Mouse (Mus musculus) gastrocnemius, adult 8-10 months (tissue): ENCODE measurements around the gene Cd300lb. TPM values are rescaled to one million over a fixed set of nuclear protein-coding genes. Genes with fewer than 3 reads are reported as not detected.
"Not testable (repeated sequence)": the region's sequence is repeated elsewhere in the genome, so short reads cannot be mapped to it uniquely, and the experiment has no call there.

Experiments used
- DNase-seq, 2 experiments: peaks; one replicate each; pipeline ENCODE4 v3.0.0; 2022; ENCODE audit warnings: low spot score in 2 of 2
- total RNA-seq, 4 experiments: library from RNA; stranded (reverse); gene quantifications; 2 replicates each; pipeline ENCODE4 v1.2.4; 2022

The Cd300lb gene
- total RNA-seq: under 1 TPM; 0.12 to 0.17 (median 0.16) TPM

GRCm38 (mm10) chr11:114934144-114934543, at the start of gene Cd300lb:
Cd300lb (minus strand) TSS chr11:114934386.
- DNase-seq: no peak

- no peak for DNase-seq
These were observed 47.7 kb upstream of the Cd300lb start for GRCm38 (mm10) chr11:114981866-114982265.

GRCm38 (mm10) chr11:114972726-114973125, 38.5 kb upstream of the Cd300lb start:
- DNase-seq: no peak

GRCm38 (mm10) chr11:114968752-114969207, 34.6 kb upstream of the Cd300lb start, which contains the start of gene Cd300c:
Cd300c (minus strand) TSS chr11:114969157.
- no peak for DNase-seq

- no peak for DNase-seq
These were observed 31.1 kb upstream of the Cd300lb start for GRCm38 (mm10) chr11:114965182-114965828.

GRCm38 (mm10) chr11:114960369-114960768, 26.2 kb upstream of the Cd300lb start:
- no peak for DNase-seq

- no peak for DNase-seq
These were observed 595 bp downstream of the Cd300lb start for GRCm38 (mm10) chr11:114933591-114933990.

GRCm38 (mm10) chr11:114931041-114931440, 3.1 kb downstream of the Cd300lb start:
- DNase-seq: no peak

GRCm38 (mm10) chr11:114929581-114929980, 4.6 kb downstream of the Cd300lb start:
- no peak for DNase-seq

- DNase-seq: no peak
These were observed 10.2 kb downstream of the Cd300lb start for GRCm38 (mm10) chr11:114923961-114924360.

- DNase-seq: no peak
These were observed 11.7 kb downstream of the Cd300lb start for GRCm38 (mm10) chr11:114922439-114922838.

- no peak for DNase-seq
These were observed 17.1 kb downstream of the Cd300lb start for GRCm38 (mm10) chr11:114917120-114917519.

GRCm38 (mm10) chr11:114914978-114915377, 19.2 kb downstream of the Cd300lb start:
- no peak for DNase-seq

- DNase-seq: peak; percentile 38 to 42
These were observed 21.3 kb downstream of the Cd300lb start for GRCm38 (mm10) chr11:114912847-114913246.

- not testable (repeated sequence) for DNase-seq
These were observed 24.6 kb downstream of the Cd300lb start for GRCm38 (mm10) chr11:114909538-114909937.

- DNase-seq: no peak
These were observed 26.1 kb downstream of the Cd300lb start for GRCm38 (mm10) chr11:114908086-114908485.

- no peak for DNase-seq
These were observed 26.6 kb downstream of the Cd300lb start for GRCm38 (mm10) chr11:114907567-114907966.

GRCm38 (mm10) chr11:114903224-114903623, 31.0 kb downstream of the Cd300lb start:
- DNase-seq: no peak

GRCm38 (mm10) chr11:114898026-114898425, 36.2 kb downstream of the Cd300lb start:
- no peak for DNase-seq

GRCm38 (mm10) chr11:114896085-114896484, 38.1 kb downstream of the Cd300lb start:
- DNase-seq: no peak

- no peak for DNase-seq
These were observed 43.6 kb downstream of the Cd300lb start for GRCm38 (mm10) chr11:114890542-114890941.

- no peak for DNase-seq
These were observed 44.1 kb downstream of the Cd300lb start, which contains the start of gene Cd300a for GRCm38 (mm10) chr11:114889991-114890518. Cd300a (plus strand) TSS chr11:114890041.
